Mouse (Mus musculus) left cerebral cortex, postnatal 25 days (tissue): ENCODE results near the gene Calcrl. TPM values are rescaled to one million over a fixed set of nuclear protein-coding genes. Genes with fewer than 3 reads are reported as not detected.
"Not testable (repeated sequence)": the region's sequence is repeated elsewhere in the genome, so short reads cannot be mapped to it uniquely, and the experiment has no call there.

Experiments used
- DNase-seq, 2 experiments: peaks; one replicate each; pipeline ENCODE4 v3.0.0; 2022; ENCODE audit warnings: low spot score in 2 of 2, mixed read lengths in 1 of 2
- intact Hi-C: fragments of 180-260 bp; cut with DNase I; formaldehyde crosslinking; loops from one replicate; pipeline ENCODE4 v1.15.1; 2025
- total RNA-seq, 2 experiments: library from RNA; stranded (reverse); gene quantifications; 2 replicates each; pipeline ENCODE4 v1.2.3; 2021

The Calcrl gene
- total RNA-seq, 2 experiments from 2014 or later: 6.5 to 8.2 TPM

DNA sequence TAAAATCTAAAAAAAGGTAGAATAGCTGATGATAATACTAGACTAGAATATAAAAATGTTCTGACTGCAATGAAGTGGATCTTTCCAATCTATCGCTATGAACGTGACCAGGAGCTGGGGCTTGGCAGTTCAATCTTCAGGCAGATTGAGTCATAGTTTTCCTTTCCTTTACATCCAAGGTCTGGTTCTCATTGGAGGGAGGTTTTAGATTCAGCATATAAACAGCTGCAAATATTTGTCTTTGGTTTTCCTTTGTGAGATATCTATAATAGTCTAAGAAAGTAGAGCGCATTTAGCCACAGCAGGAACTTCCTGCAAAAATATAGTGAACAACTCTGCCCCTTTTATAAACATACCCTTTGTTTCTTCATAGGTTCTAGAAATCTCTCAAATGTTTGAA is 22.5 kb downstream of the Calcrl start:
- no peak for DNase-seq
- intact Hi-C loops: no loop called here

DNA sequence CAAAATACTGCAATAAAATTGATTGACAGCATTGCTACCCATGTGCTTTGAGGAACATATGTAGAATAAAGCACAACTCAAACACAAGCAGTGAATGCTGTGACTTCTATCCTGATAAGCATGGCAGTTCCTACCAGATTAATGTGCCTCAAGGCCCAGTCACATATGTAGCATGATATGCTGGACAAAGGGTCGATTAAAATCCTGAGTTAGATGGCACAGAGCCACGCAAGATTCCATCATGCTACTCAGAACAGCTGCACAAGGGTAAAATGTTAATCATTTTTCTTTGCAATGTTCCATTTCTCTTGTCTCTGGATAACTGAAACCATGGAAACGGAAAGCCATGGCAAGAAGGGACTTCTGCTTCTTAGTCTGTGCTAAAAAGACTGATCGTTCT is 28.7 kb downstream of the Calcrl start:
- intact Hi-C loops: no loop called here
- no peak for DNase-seq

DNA sequence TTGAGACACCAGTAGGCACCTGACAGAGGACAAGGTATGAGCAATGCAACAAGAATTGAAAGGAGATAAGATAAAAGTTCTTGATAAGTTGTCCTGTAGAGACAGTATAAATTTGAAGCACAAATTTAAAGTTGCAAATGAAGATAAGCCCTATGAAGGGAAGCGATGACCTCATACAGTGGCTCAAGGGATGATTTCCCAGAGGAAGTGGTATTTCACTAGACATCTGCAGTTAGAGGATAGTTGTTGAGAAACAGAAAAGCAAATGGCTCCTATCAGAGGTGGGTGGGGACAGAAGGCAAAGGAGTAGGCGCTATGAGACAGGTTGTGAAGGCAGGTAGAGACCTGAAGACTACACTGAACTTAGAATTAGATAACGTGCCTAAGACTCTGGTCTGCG is 32.0 kb downstream of the Calcrl start:
- DNase-seq: no peak
- intact Hi-C loops: no loop called here

DNA sequence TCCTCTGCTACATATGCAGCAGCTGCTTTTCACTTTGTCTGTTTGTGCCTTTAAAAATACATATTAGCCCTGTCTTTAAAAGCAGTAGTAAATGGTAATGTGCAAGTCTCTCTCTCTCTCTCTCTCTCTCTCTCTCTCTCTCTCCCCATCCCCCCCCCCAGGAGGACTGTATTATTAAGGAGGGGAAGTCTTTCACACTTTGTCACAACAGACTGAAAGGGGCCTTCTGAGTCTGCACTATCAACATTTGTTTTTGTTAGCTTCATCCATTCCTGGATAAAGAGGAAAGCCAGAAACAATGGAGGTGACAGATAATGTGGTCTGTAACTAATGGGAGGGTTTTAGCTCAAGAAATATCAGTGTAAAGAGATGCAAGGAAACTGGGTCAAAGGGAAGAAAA is 36.1 kb downstream of the Calcrl start:
- intact Hi-C loops: no loop called here
- no peak for DNase-seq

DNA sequence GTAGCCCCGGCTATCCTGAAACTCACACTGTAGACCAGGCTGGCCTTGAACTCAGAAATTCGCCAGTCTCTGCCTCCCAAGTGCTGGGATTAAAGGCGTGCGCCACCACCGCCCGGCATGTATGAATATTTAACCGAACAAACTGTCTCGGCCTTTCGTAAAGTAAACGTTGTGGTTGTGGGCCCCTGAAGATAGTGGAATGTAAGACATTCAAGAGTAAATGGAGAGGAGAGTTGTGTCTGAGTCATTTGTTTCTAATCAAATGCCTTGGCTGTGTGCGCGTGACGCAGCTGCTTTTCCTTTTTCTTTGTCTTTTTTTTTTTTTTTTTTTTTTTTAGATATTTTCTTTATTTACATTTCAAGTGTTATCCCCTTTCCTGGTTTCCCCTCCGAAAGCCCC is 36.7 kb downstream of the Calcrl start:
- intact Hi-C loops, DNase-seq: not testable (repeated sequence)

DNA sequence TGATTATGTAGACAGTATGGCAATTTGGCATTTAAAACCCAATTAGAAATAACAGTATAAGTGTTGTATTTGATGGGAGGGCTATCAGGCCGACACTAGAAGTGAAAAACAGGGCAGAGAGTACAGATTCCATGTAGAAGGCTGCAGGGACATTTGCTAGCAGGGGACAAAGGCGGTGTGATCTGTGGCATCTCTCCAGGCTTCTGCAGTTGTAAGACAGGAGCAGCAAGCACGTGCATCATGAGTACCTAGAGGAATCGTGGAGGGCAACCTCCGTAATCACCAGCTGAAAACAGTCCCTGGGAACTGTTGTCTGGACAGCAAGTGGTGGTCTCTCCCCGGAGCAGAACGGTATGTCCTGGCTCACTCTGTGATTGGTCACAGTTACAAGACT is 37.2 kb downstream of the Calcrl start:
- intact Hi-C loops: no loop called here
- DNase-seq: no peak

DNA sequence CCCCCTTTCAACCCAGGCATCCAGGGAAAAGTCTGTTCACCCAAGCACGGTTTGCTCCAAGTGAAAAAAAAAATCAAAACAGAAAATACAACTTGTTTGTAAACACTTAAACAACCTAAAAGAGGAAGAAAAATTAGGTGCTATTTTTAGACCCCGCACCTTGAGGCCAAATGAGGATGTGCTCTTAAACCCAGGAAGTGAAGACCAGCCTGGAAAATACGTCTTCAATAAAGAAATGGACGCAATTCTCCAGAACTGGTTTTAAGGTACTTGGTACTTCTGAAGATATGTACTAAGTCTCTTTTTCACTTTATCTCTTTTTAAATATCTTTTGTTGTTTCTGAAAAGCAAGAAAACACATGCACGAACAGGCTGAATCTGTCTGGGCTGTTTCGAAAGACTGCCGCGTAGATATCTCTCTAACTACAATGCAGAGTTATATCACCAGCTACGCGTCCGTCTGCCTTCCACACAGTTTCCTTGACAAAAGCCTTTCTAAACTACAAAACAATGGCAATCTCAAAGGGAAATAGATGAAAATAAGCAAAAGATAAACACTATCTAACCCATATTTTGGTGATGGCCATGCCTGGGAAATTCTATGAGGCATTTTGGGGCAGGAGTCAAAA is 37.7 kb downstream of the Calcrl start:
- DNase-seq: no peak
- intact Hi-C loops: no loop called here

DNA sequence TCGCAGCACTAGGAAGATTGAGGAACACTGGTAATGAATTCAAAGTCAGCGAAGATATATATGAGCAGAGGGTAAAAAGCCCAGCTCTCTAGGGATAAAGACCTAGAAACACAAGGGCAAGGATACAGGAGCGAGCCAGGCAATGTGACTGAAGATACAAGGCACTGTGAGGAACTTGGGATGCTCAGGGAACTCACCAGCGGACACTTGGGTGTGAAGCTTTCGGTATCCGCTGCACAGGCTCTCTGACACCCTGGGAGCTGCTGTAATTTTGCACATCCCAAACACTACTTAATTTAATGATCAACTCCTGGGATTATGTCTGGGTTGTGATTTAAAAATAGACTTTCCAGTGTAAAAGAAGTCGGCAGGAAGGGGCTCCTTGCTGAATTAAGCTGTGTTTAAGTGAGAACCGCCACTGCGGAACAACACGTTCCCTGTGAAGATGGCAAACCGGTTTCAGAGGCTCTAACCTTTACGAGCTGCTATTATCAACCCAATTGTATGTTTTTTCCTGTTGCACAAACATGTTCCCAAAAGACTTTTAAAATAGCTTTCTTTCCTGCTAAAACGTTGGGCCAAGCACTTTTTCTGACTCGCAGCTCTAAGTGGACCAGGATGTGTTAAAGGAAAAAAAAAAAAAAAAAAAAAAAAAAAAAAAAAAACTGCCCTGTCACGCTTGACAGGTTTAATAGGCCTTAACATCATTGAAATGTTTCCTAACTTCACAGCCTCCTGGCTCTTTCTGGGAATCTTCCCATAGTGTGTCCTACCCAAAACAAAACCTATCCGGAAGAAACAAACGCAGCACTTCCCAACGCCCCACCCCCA is 38.4 kb downstream of the Calcrl start:
- DNase-seq: no peak
- intact Hi-C loops: no loop called here

DNA sequence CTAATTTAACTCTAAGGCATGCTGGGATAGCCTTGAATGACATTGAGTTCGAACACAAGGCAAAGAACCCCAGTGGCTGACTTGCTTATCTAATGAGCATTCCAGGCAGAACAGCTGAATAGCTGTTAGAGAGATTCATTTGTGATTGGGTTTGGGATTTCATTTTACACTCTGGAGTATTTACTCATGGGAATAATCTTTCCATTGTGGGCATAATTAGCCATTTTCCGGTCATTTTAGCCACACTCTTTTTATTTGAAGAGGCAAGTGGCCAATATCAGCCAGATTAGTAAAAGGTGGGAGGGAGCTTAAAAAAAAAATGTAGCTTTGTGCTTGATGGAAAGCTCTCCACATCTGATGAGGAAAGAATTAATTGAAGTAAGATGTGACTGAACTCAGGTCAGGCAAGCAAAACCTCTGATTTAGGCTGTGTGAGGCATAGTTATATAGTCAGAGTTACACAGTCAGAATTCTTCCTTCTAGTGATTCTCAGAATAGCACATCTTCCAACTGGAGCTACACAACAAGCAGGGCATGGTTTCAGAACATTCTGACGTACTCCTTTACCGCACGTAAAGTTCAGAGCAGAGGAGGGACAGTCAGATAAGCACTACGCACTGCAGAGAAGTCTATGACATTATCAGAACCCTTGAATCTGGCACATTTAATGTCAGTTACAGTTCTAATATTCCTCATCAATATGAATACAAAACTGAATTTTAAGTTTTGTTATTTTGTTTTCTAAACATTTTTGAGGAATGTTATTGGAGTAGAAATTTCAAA is 40.1 kb downstream of the Calcrl start:
- intact Hi-C loops: no loop called here
- DNase-seq: no peak

DNA sequence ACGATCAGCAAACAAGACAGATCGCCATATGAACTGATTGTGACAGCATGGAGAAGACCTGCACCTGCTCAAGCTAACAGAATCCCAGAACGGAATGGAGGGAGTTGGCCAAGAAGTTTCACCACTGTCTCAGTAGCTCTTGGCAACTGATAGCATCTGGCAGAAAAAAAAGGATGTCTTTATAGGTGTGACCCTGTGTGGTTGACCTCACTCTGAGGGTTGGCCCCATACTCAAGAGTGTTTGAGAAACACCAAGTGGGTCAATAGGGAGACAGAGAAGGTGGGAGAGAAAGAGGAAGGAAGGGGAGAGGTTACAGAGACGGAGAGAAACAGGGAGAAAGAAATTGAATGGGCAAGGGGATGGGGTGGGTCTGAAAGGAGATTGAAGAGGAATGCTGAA is 41.4 kb downstream of the Calcrl start:
- intact Hi-C loops: no loop called here
- no peak for DNase-seq

DNA sequence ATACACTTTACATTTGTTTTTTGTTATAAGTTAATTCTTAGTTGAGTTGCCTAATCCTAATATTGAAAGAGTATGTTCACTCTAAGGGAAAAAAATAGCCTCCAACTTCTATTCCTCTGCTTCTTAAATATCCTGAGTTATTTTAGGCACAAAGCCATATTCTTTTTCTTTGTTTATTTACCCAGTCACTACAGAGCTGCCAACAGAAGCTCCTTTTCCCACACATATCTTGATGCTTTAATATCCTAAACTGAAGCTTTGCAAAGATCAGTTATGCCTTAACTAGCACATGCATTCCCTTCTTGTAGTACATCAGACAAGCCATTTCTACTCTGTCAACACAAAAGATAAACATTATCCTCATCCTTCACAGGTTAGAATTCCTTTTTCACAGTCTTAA is 42.7 kb downstream of the Calcrl start:
- DNase-seq: no peak
- intact Hi-C loops: no loop called here

DNA sequence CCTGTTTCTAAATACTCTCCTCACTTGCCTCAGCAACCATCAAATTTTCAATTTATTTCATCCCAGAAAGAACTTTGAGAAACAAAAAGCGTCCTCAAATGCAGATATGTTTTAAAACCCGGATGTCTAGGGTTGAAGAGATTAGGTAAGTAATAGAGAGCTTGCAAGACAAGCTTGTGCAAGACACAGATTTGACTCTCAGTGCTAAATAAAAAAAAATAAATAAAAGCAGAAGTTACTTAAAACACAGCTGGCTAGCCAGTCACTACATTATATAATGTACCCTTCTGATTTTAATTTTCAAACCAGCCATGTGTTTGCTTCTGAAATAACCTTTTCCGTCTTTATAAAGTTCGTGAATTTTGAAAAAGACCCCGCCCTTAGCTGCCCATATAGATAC is 43.2 kb downstream of the Calcrl start:
- intact Hi-C loops: no loop called here
- DNase-seq: no peak

DNA sequence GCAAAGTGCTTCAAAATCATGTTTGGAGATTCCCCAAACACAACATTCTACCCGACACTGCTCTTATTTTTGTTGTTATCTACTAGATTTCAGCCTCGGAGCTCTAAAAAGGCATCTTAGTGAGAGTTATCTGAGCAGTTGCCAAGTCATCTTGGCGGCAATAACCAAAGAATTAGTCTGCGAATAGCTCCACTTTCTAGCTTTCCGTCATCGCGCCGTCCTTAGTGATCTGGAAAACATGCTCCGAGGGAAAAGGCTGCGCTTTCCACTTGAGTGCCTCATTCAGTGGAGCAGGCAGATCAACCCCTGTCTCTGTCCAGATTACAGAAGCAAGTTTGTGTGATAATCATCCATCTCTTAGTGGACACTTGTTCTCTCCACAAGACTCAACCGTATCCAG is 44.4 kb downstream of the Calcrl start:
- peak in 1 of 2 experiments; percentile 6 for DNase-seq
- intact Hi-C loops: no loop called here

DNA sequence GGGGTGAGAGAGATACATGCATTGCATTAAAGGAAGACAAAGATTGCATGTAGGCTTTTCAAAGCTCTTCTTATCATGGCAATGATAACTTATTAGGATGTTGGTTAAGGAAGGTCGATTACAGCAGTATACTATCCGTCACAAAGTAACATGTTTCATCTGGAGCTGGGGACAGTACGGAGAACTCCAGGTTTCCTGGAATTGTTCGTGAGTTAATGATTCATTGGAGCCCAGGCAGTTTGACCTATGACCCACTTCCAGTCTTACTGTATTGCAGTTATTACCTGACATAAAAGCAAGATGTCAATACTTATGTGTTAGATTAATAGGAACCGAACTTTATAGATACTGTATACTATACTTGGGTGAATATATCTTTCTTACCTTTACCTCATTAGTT is 46.5 kb downstream of the Calcrl start:
- intact Hi-C loops: no loop called here
- no peak for DNase-seq

DNA sequence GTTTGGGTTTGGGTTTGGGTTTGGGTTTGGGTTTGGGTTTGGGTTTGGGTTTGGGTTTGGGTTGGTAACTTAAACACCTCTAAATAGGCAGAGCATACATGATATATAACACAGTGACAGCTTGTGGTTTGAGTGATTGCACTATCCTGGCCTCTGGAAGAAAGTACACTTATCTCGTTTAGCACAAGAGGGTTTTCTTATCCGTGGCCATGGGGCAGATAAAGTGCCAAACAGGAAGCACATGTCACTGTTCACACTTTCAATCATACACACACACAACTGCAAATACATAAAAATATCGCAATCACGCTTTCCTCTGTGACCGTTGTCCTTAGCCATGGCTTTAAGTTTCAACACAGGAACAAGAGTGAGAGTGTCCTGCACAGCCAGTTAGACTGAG is 56.0 kb downstream of the Calcrl start:
- intact Hi-C loops: no loop called here

DNA sequence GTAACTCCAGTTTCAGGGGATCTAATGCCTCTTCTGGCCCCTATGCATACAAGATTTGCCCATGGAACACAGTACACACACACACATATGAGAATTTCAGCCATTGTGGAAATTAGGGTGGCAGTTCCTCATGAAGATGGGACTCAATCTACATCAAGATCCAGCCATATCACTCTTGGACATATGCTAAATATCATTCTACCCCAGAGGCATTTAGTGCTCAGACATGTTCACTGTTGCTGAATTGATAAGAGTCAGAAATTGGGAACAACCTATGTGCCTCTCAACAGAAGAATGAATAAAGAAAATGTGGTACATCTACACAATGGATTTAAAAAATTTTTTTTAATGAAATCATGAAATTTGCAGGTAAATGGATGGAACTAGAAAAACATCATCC is 58.5 kb downstream of the Calcrl start:
- intact Hi-C loops: no loop called here
- DNase-seq: no peak

More for the DNA sequence above, 56.0 kb downstream of the Calcrl start:
- DNase-seq: no peak

DNA sequence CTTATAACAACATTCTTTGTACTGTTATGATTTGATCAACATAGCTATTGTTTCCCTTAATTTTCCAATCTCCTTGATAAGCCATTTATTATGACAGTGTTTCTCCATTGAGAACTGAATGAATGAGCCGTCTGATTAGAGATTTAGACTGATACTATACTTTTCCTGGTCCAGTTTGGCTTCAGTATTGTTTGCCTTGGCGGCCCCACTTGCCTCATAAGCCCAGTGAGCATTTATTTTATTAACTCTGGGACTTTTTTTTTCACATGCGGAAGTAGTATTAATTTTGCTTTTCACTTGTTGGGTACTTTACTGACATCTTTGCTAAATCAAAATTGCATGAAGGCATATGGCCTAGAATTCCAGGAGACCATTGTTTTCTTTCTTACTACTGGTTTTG is 59.9 kb downstream of the Calcrl start:
- intact Hi-C loops: no loop called here
- no peak for DNase-seq

DNA sequence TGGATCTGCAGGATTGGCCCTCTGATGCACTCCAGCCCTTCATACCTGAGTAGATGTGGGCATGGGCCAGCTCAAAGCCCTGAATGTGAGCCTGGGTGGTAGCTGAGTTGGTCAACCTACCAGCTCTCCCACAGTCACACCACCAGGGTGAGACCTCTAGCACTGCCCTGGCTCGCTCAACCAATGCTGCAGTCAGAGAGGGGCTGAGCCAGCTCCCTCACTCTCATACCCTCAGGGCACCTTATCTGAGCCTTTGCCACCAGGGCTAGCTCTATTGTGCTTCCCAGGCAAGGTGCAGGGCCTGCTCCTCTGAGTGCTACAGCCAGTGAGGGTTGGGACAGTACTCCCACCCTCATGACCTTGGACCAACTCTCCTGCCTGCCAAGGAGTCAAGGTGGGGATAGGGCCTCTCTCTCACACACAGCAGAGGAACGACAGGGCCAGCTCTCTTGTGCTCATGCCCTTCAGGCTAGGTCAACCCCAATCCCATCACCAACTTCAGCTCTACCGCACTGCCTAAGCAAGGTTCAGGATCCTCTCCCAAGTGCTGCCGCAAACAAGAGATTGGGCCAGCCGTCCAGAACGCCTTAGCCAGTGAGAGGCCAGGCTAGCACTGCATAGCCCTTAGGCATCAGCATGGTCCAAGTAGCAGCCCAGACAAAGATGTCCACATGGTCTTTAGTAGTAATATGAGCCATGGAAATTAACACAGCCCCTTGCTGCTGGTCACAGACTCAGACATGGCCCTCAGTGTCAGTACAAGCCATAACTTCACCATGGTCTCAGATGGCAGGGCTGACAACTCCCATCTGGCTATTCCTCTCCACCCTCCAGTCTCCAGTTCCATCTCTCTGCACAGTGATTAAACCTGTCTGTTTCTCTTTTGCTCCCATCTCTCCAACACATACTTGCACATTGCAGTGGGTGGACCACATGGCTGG is 62.2 kb downstream of the Calcrl start:
- DNase-seq: no peak

DNA sequence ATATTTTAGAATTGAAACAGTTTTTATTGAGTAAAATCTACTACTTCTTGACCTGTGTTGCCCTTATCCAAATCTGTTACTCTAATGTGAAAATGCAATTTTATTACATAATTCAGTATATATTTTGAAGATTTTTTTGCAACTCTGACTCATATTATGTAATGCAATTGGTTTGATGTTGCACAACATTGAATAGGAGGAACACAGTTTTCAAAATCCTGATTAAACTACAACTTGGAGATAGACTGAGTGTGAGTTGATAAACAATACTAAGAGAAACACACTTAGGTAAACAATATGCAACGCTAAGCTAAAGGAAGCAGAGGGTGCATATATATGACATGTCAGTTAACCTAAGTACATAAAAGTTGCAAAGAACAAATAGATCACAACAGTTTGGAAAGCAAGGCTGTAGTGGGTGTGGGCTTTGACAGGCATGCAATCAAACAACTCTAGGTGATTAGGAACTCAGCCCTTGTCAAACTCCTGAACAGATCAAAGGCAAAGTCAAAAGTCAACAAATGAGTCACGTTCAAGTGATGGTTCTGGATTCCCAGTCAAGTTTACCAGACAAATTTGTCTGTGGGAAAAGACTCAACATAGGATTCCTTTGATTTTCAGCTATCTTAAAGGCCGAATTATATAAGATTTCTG is 66.4 kb downstream of the Calcrl start:
- no peak for DNase-seq
- intact Hi-C loops: no loop called here

More for the DNA sequence above, 62.2 kb downstream of the Calcrl start:
- intact Hi-C loops: no loop called here
